In the genomic region with DNA sequence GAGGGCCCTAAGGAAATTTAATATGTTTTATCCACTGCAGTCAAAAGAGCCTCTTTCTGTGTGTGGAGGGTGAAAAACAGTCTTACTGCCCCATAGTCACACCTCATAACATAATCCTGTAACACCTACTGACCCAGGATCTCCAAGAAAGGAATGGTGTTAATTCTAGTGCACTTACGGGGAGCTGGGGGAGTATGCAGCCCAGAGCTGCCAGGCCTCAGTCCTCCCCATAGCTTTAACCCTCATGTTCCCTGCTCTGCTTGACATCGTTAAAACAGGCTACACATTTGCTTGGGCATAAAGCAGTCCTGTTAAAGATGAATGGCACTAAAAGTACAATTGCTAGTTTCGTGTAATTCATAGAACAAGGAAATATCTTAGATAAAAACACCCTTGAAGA, we compare ENCODE assay signal across 24 mouse cellular contexts.
DNase-seq lines count a peak whose midpoint lies in the region; ATAC-seq and TF ChIP-seq lines count a peak whose summit lies in the region.
"Had no signal": no experiment of that assay in that cellular context is flagged by ENCODE, and none has a peak within 500 bp of the region (broad histone marks: within the 10 kb centered on the region; RNA-seq: fewer than 3 reads in every experiment).

No protein-coding gene starts in this region.

- peaks cover 57% of the 10 kb centered on the region for H3K4me1 ChIP-seq in forebrain, embryonic 10.5 days
- H3K4me1 ChIP-seq in forebrain, postnatal 0 days (ENCODE audit: insufficient read depth) = no peaks in the 10 kb centered on the region
- peaks cover 33% of the 10 kb centered on the region for H3K4me1 ChIP-seq in hindbrain, embryonic 10.5 days (replicated peaks)
- no peaks in the 10 kb centered on the region for H3K4me1 ChIP-seq in hindbrain, embryonic 11.5 days (replicated peaks; ENCODE audit: control insufficient read depth, insufficient read depth, low read length)
- peaks cover 76% of the 10 kb centered on the region for H3K4me1 ChIP-seq in limb, embryonic 10.5 days
- H3K4me1 ChIP-seq in limb, embryonic 13.5 days = peaks cover 49% of the 10 kb centered on the region

- 38% methylated on average over 3 of the region's 3 CpGs for WGBS in forebrain, embryonic 10.5 days
- 49% methylated on average over 3 of the region's 3 CpGs for WGBS in forebrain, postnatal 0 days
- WGBS in hindbrain, embryonic 10.5 days = 59% methylated on average over 3 of the region's 3 CpGs
- 59% methylated on average over 3 of the region's 3 CpGs for WGBS in hindbrain, embryonic 11.5 days
- 19% methylated on average over 3 of the region's 3 CpGs for WGBS in limb, embryonic 10.5 days
- WGBS in limb, embryonic 13.5 days = 13% methylated on average over 3 of the region's 3 CpGs

- no peak overlapping the region for H3K4me3 ChIP-seq in forebrain, embryonic 10.5 days
- H3K4me3 ChIP-seq in forebrain, postnatal 0 days (ENCODE audit: low read depth, low read length) = no peak overlapping the region
- no peak overlapping the region for H3K4me3 ChIP-seq in hindbrain, embryonic 10.5 days
- no peak overlapping the region for H3K4me3 ChIP-seq in hindbrain, embryonic 11.5 days (ENCODE audit: low read depth, low read length)
- peak overlapping the region; percentile 28; the same call in 1 of the 2 replicates for H3K4me3 ChIP-seq in limb, embryonic 10.5 days
- H3K4me3 ChIP-seq in limb, embryonic 13.5 days = no peak overlapping the region
- H3K4me3 ChIP-seq: heart, adult 2 months; heart, embryonic 12.5 days had no signal

- DNase-seq in forebrain, embryonic 10.5 days (ENCODE audit: extremely low spot score, low spot score) = no peak
- no peak for DNase-seq in forebrain, postnatal 0 days
- DNase-seq in hindbrain, embryonic 10.5 days (ENCODE audit: low spot score) = no peak
- DNase-seq in hindbrain, embryonic 11.5 days (ENCODE audit: low spot score) = no peak
- peak; percentile 33 for DNase-seq in limb, embryonic 10.5 days (ENCODE audit: low spot score)
- DNase-seq in thymus, postnatal 36 days = no peak
- DNase-seq in kidney, postnatal 25 days = no peak
- DNase-seq: adrenal gland, adult 8-10 months; adrenal gland, postnatal 25 days; cerebellum, adult 11-12 months; cerebellum, adult 8-10 months; cerebellum, postnatal 10 days; cerebellum, postnatal 36 days; gastrocnemius, postnatal 10 days; gastrocnemius, postnatal 36 days; heart, adult 2 months; heart, postnatal 14 days had no signal

- H3K36me3 ChIP-seq in forebrain, embryonic 10.5 days (replicated peaks) = no peaks in the 10 kb centered on the region
- H3K36me3 ChIP-seq in forebrain, postnatal 0 days (ENCODE audit: insufficient read depth) = no peaks in the 10 kb centered on the region
- H3K36me3 ChIP-seq in hindbrain, embryonic 10.5 days = no peaks in the 10 kb centered on the region
- no peaks in the 10 kb centered on the region for H3K36me3 ChIP-seq in hindbrain, embryonic 11.5 days (ENCODE audit: control insufficient read depth, insufficient read depth, low read length)
- H3K36me3 ChIP-seq in limb, embryonic 10.5 days = peaks cover 7% of the 10 kb centered on the region; the same call in 1 of the 2 replicates
- H3K36me3 ChIP-seq in limb, embryonic 13.5 days = no peaks in the 10 kb centered on the region
- H3K36me3 ChIP-seq: heart, embryonic 12.5 days had no signal

- TF ChIP-seq CTCF in forebrain, postnatal 0 days (IDR thresholded peaks at IDR 0.05; ENCODE audit: low read depth) = no peak

- no peak for ATAC-seq in forebrain, postnatal 0 days
- ATAC-seq in hindbrain, embryonic 11.5 days (ENCODE audit: low FRiP score) = no peak
- ATAC-seq in limb, embryonic 13.5 days (ENCODE audit: low FRiP score, low read depth) = peak; percentile 68
- ATAC-seq: activated CD4-positive, CD25-positive, alpha-beta regulatory T cell, adult 4 months; forebrain, embryonic 14.5 days; hindbrain, postnatal 0 days; inflammation-experienced regulatory T-cells, adult 6 months had no signal

- H3K27ac ChIP-seq in forebrain, embryonic 10.5 days = peak overlapping the region; percentile 78; the same call in 1 of the 2 replicates
- no peak overlapping the region for H3K27ac ChIP-seq in forebrain, postnatal 0 days (ENCODE audit: low read depth, low read length)
- peak overlapping the region; percentile 45 for H3K27ac ChIP-seq in hindbrain, embryonic 10.5 days
- no peak overlapping the region for H3K27ac ChIP-seq in hindbrain, embryonic 11.5 days (ENCODE audit: low read depth, low read length)
- H3K27ac ChIP-seq in limb, embryonic 10.5 days = peak overlapping the region; percentile 90
- H3K27ac ChIP-seq in limb, embryonic 13.5 days = peak overlapping the region; percentile 80
- H3K27ac ChIP-seq: heart, adult 2 months; hindbrain, embryonic 14.5 days; hindbrain, postnatal 0 days had no signal

- H3K27me3 ChIP-seq in forebrain, embryonic 10.5 days (ENCODE audit: poor library complexity, severe bottlenecking) = peaks cover 45% of the 10 kb centered on the region
- peaks cover under 1% of the 10 kb centered on the region; the same call in 1 of the 2 replicates for H3K27me3 ChIP-seq in forebrain, postnatal 0 days (ENCODE audit: insufficient read depth, low read length)
- H3K27me3 ChIP-seq in hindbrain, embryonic 10.5 days (ENCODE audit: insufficient read depth, poor library complexity, severe bottlenecking) = peaks cover 24% of the 10 kb centered on the region
- H3K27me3 ChIP-seq in hindbrain, embryonic 11.5 days (ENCODE audit: control insufficient read depth, insufficient read depth, low read length) = no peaks in the 10 kb centered on the region
- no peaks in the 10 kb centered on the region for H3K27me3 ChIP-seq in limb, embryonic 10.5 days (ENCODE audit: low read depth, poor library complexity, severe bottlenecking)
- H3K27me3 ChIP-seq in limb, embryonic 13.5 days = no peaks in the 10 kb centered on the region
- H3K27me3 ChIP-seq: heart, embryonic 12.5 days had no signal

- H3K4me2 ChIP-seq in forebrain, postnatal 0 days (ENCODE audit: low read depth) = no peak overlapping the region
- no peak overlapping the region for H3K4me2 ChIP-seq in hindbrain, embryonic 11.5 days (replicated peaks; ENCODE audit: low read depth, low read length)
- H3K4me2 ChIP-seq in limb, embryonic 13.5 days (replicated peaks) = peak overlapping the region; percentile 39; the same call in 1 of the 2 replicates
- H3K4me2 ChIP-seq: heart, embryonic 12.5 days; hindbrain, embryonic 14.5 days had no signal

- H3K9me3 ChIP-seq in forebrain, embryonic 10.5 days = no peaks in the 10 kb centered on the region
- no peaks in the 10 kb centered on the region for H3K9me3 ChIP-seq in forebrain, postnatal 0 days (ENCODE audit: low read length)
- H3K9me3 ChIP-seq in hindbrain, embryonic 10.5 days = no peaks in the 10 kb centered on the region
- no peaks in the 10 kb centered on the region for H3K9me3 ChIP-seq in hindbrain, embryonic 11.5 days (ENCODE audit: control insufficient read depth, low read length)
- no peaks in the 10 kb centered on the region for H3K9me3 ChIP-seq in limb, embryonic 10.5 days (replicated peaks)
- no peaks in the 10 kb centered on the region for H3K9me3 ChIP-seq in limb, embryonic 13.5 days
- H3K9me3 ChIP-seq: heart, embryonic 12.5 days had no signal

- no peak overlapping the region for H3K9ac ChIP-seq in forebrain, postnatal 0 days
- H3K9ac ChIP-seq in hindbrain, embryonic 11.5 days (ENCODE audit: low read depth, low read length) = no peak overlapping the region
- H3K9ac ChIP-seq in limb, embryonic 13.5 days = no peak overlapping the region
- H3K9ac ChIP-seq: heart, embryonic 12.5 days; hindbrain, embryonic 14.5 days had no signal

Comparison
In these comparisons a context has a peak if more than half of its experiments do, and no peak if none do; other contexts are left out.
1. H3K27ac ChIP-seq: peak in forebrain, embryonic 10.5 days (single experiment), hindbrain, embryonic 10.5 days (single experiment), limb, embryonic 10.5 days (single experiment) and limb, embryonic 13.5 days (single experiment); none in forebrain, postnatal 0 days (single experiment) and hindbrain, embryonic 11.5 days (single experiment).